Mouse (Mus musculus) fibroblast of lung, adult 2 months (primary cell): Measurements from ENCODE around the gene Gan.

Source experiments
- DNase-seq: peaks from one replicate; pipeline ENCODE4 v3.0.0-alpha.2; 2011; ENCODE audit warnings: low read depth

The Gan gene

DNA sequence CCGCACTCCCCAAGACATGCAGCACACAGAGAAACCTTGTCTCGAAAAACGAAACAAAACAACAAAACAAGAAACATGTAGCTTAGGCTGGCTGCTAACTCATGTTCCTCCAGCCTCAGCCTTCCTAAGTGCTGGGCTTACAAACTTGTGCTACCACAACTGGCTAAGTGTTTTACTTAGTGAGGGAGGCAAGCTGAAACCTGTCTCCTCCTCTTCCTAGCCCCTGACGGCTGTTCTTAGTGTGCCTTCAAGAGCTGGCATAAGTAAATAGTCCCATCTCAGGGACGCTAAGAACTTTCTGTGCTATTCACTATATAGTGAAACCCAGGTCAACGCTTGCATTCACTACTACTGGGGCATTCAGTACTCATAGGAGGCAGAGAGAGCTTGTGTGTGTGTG is 96.6 kb downstream of the Gan start:
- DNase-seq = no peak

DNA sequence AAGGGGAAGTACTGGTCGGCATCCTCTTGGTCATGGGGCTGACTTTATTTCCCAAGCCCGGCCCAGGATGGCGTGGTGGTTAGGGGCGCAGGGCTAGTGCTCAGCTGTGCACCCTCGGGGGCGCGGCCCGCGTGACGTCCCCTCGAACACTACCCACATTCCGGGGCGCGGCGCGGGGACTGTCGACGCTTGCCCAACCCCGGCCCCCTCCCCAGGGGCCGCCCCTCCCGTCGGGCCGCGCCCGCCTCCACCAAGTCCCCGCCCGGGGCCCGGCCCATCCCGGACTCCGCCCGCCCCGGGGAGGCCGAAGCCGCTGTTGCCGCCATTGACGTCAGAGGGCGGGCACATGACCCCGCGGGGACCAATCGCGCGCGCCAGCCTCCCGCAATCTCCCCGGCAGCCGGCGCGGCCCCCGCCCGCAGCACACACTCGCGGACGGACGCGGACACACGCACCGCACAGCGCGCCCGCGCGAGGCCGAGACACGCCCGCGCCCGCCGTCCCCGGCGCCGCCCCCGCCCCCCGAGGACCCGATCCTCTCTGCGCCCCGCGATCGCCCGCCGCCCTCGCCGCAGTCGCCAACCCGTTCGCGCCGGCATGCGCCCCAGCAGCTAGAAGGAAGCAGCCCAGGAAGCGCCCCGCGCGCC is 98.5 kb downstream of the Gan start:
- DNase-seq = peak; percentile 55

DNA sequence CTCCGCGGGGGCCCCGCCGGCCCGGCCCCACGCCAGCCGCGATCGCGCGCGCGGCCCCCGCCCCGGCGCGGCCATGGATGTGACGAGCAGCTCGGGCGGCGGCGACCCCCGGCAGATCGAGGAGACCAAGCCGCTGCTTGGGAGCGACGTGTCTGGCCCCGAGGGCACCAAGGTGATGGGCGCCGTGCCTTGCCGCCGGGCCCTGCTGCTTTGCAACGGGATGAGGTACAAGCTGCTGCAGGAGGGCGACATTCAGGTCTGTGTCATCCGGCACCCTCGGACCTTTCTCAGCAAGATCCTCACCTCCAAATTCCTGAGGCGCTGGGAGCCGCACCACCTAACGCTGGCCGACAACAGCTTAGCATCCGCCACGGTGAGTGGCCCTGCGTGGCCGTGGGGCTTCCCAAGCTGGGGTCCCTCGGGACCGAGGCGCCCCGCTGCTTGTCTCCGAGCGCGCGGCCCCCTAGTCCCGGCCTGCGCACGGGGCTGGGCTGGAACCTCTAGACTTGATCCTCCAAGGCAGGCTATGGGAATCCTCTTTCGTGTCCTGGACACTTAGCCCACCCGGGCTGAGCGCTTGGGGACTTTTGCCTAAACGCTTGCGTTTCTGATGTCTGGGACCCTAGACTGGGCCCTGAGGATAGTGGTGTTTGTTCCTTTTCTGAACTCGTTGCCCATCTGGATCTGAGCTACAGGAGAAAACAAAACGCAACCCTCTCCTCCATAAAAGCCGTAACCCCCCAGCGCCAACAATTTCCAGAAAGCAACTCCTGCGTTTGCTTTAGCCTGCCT is 99.3 kb downstream of the Gan start, which contains the start of gene Cmip:
Gene Cmip (plus strand): TSS at position 36 of the 792 bp plus-strand sequence.
- DNase-seq = no peak

DNA sequence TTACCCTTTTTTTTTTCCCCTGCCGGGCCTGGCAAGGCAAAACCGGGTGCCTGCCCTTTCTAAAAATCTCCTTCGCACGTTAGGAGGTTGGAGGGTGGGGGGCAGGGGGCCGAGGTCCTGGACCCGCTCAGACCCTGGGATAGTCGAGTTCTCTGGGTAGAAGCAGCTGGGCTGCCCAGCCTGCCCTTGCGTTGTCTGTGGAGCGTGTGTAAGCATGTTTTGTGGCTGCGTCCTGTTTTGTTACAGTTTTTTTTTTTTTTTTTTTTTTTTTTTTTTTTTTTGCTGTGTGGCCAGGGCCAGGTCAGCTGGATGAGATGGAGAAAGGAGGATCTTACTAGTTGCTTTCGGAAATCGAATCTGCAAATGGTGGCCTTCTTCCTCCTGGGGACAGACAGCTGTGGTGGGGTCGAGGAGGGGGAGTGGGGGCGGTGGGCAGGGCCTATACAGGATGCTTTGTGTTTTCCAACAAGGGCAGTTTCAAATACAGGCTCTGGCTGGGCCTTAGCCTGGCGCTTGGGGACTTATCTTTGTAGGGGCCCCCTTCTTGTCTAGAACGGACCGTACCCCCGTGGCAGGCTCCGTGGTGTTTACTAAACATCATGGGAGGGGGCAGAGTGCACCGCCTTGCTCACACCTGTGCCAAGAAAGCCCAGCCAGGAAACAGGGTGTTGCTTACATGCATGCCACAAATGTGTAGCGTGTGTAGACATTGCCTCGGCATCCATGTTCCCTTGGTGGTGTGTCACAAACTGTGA is 100.1 kb downstream of the Gan start:
- peak; percentile 29 for DNase-seq

DNA sequence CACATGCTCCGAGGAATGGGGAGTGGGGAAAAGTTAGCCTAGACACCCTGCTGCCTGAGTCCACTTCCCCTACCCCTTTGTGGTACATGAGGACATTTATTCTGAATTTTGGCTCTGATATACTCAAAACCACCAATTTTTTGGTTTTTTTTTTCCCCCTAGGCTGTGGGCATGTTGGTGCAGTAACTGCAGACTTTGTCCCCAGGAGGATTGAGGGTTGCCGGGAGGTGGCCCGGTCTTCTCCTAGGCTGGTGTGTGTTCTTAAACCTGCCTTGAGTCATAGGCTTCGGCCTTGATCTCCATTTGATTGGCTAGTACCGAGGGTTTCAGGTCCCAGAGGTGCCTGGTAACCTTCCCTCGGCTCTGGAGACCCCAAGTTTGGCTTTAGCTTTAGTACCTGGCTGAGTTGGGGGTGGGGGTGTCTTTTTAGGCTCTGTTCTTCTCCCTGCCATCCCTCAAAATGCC is 100.7 kb downstream of the Gan start:
- no peak for DNase-seq

DNA sequence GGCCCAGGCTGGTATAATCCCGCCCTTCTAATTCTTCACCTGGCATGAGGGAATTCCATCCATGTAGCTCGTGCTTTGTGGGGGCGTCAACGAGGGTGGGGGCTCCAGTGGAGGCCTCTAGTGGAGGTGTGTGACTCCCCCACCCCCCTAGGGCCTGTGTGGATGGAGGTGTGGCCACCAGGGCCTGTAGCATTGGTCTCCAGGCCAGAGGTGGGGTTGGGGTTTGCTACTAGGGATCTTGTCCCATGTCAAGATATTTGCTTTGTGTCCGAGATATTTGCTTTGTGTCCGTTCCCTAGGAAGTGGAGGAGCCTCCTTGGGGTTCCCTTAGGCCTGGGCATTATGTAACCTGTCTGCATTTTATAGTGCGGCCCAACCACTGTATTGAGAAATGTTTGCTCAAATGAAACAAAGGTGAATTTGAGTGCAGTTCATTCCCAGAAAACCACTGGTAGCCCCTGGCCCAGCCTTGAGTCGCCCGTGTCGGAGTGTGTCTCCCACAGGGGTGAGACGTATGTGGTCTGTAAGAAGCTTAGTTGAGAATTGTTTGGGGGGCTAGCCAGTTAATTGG is 101.6 kb downstream of the Gan start:
- no peak for DNase-seq

DNA sequence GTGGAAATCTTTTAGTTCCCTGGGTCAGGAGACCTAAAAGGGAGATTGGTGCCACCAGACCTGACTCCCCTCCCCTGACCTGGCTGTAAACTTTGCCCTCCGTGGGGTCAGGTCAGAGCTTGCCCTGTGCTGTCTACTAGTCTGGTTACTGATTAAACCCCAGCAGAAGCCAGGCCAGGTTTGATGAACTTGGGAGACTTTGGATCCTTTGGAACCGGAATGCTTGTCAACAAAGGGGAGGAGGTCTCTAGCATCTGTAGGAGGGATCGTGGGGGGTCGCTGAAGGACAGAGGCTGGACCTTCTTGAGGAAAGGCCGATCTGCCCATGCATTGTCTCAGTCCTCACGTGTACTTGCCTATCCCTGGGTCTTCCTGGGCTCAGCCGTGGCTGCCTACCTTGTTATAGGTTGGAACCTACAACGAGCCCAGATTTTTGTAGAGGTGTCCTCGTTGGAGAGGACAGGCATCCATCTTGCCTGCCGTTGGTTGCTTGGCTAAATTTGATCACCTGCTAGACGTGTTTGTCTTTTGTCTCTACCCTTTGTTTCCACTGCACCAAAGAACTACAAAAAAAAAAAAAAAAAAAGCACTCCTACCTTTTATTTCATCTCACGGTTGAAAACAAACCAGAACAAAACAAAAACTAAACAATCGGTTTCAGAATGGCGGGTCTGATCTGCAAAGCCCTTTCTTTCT is 102.4 kb downstream of the Gan start:
- no peak for DNase-seq

DNA sequence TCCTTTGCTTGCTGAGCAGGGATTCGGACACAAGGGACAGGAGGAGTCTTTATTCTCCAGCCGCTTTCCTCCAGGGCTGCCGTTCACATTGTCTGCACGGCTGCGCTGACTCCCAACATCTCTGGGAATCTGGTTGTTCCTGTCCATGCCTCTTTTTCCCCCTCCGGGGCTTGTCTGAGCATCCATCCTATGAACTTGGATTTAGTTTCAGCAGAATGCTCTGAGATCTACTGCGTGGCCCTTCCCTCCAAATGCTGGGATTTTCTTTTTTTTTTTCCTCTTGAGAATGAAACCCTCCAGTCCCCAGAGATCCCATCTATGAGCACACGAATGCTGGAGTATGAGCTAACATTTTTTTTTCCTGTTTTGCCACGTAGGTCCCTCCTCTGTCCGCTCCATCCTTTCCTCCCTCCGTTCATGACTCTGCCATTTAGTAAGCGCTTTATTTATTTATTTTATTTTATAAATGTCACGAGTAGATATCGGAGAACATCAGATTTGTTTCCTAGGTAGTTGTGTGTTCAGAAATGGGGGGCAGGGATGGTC is 103.1 kb downstream of the Gan start:
- DNase-seq = no peak

DNA sequence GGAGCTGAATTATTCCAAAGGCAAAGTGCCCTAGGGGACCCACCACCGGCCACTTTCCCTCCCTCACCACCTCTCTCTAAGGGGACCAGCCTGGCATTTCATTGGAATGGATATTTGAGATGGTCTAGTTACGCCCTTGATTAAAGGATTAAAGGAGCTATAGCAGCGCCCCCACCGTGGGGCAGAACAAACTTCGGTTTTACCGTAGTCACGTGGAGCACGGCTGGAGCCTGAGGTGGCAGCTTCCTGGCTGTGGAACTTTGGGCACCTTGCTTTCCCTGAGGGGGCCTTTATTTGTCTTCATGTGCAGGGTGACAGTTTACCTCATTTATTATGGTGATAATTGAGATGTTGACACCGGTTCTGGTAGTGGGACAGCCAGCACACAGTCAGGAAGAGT is 103.8 kb downstream of the Gan start:
- DNase-seq = no peak

DNA sequence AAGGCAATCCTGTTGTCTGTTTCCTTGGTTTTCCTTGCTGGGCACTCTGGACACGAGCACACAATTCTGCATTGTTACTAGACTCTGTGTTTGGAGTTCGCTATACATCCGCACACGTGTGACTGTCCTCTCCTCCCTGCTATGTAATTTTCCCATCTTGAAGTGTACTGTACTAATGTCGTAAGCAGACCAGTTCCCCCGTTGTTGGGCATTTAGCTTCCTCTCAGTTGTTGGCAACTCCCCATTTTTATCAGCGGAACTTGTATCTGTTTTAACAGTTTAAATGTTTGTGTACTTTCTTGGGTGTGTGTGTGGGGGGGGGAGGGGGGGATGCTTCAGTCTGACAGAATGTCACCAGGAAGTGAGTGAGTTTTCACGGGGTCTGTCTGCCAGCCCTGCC is 104.8 kb downstream of the Gan start:
- no peak for DNase-seq

DNA sequence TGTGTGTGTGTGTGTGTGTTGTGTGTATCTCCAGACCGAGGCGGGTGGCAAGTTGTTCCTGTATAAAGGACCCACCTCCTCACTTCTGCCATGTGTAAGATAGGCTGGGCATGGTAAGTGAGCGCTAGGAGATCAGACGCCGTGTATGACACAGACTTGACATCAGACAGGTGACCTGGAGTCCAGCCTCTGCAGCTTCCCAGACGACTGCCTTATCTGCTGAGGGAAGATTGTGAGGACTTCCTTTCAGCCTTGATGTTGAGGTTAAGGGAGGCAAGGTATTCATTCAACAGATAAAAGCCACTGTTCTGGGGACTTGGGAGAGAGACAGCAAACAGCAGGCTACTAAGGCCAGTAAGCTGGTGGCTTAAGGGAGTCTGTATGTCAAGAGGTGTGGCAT is 105.5 kb downstream of the Gan start:
- no peak for DNase-seq

DNA sequence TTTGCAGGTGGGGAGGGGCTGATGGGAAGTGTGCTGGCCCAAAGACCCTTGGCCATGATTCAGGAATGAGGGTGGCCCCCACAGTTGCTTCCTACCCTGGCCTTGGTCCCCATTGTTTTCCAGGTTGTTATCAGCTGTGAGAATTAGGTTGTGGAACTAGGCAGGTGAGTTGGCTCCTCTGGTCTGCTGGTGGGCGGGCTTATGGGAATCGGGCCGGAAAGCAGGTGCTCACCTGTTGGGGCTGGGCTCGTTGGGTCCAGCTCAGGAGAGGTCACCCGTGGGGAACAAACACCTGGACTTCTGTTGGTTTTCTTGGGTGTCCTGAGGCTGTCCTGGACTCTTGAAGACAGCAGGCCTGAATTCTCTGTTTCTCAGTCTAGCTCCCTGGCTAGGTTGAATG is 107.1 kb downstream of the Gan start:
- no peak for DNase-seq
